Comparison of ENCODE assay signal across 20 mouse cellular contexts in genomic region chr8:126723259-126724122, GRCm38 (mm10).
DNase-seq lines count a peak whose midpoint lies in the region; ATAC-seq and TF ChIP-seq lines count a peak whose summit lies in the region.
"Had no signal": no experiment of that assay in that cellular context is flagged by ENCODE, and none has a peak within 500 bp of the region (broad histone marks: within the 10 kb centered on the region; RNA-seq: fewer than 3 reads in every experiment).

No protein-coding gene starts in this region.

- 81% methylated on average over 9 of the region's 9 CpGs for WGBS in heart, embryonic 10.5 days
- WGBS in intestine, postnatal 0 days: 43% methylated on average over 9 of the region's 9 CpGs
- 66% methylated on average over 9 of the region's 9 CpGs for WGBS in stomach, postnatal 0 days
- WGBS in hindbrain, embryonic 10.5 days: 89% methylated on average over 9 of the region's 9 CpGs

- H3K4me1 ChIP-seq in heart, embryonic 10.5 days: peaks cover 7% of the 10 kb centered on the region
- no peaks in the 10 kb centered on the region for H3K4me1 ChIP-seq in intestine, postnatal 0 days (replicated peaks; ENCODE audit: control insufficient read depth, insufficient read depth, low read length)
- H3K4me1 ChIP-seq in stomach, postnatal 0 days (replicated peaks; ENCODE audit: control insufficient read depth, insufficient read depth): no peaks in the 10 kb centered on the region
- peaks cover 12% of the 10 kb centered on the region for H3K4me1 ChIP-seq in hindbrain, embryonic 10.5 days (replicated peaks)
- H3K4me1 ChIP-seq: forebrain, embryonic 15.5 days had no signal

- H3K27ac ChIP-seq in heart, embryonic 10.5 days: no peak overlapping the region
- H3K27ac ChIP-seq in intestine, postnatal 0 days (ENCODE audit: low read depth, low read length): peak overlapping the region; percentile 74
- no peak overlapping the region for H3K27ac ChIP-seq in stomach, postnatal 0 days (replicated peaks)
- H3K27ac ChIP-seq in hindbrain, embryonic 10.5 days: no peak overlapping the region
- H3K27ac ChIP-seq: embryonic facial prominence, embryonic 15.5 days; forebrain, embryonic 15.5 days; hindbrain, embryonic 13.5 days; hindbrain, postnatal 0 days had no signal

- in situ Hi-C loops in Patski (cut with MboI; ENCODE audit: low pct_unique_long_range_greater_than_20kb): loop anchor here (25.0 kb wide), 1 partner anchor 461 kb away; no protein-coding TSS in a partner anchor

- no peak overlapping the region for H3K9ac ChIP-seq in intestine, postnatal 0 days (ENCODE audit: low read depth, low read length)
- no peak overlapping the region for H3K9ac ChIP-seq in stomach, postnatal 0 days (ENCODE audit: low read length)
- H3K9ac ChIP-seq: embryonic facial prominence, embryonic 15.5 days; forebrain, embryonic 15.5 days; hindbrain, embryonic 13.5 days had no signal

- no peak for TF ChIP-seq CTCF in Patski (IDR thresholded peaks at IDR 0.05)
- no peak for TF ChIP-seq CTCF in intestine, postnatal 0 days (IDR thresholded peaks at IDR 0.05; ENCODE audit: low read depth)
- no peak for TF ChIP-seq CTCF in stomach, postnatal 0 days (IDR thresholded peaks at IDR 0.05; ENCODE audit: low read depth)

- no peak overlapping the region for H3K4me3 ChIP-seq in heart, embryonic 10.5 days
- no peak overlapping the region for H3K4me3 ChIP-seq in intestine, postnatal 0 days (ENCODE audit: low read depth, low read length)
- no peak overlapping the region for H3K4me3 ChIP-seq in stomach, postnatal 0 days (ENCODE audit: low read depth, low read length)
- H3K4me3 ChIP-seq in hindbrain, embryonic 10.5 days: no peak overlapping the region
- H3K4me3 ChIP-seq: embryonic facial prominence, embryonic 15.5 days; erythroblast, embryonic 14.5 days; forebrain, embryonic 15.5 days; hindbrain, embryonic 13.5 days had no signal

- ATAC-seq in Patski: peak; percentile 7
- peak; percentile 87 for ATAC-seq in intestine, postnatal 0 days
- ATAC-seq in stomach, postnatal 0 days (ENCODE audit: low FRiP score, low TSS enrichment): peak; percentile 76
- ATAC-seq: forebrain, embryonic 15.5 days; hindbrain, postnatal 0 days had no signal

- CTCF ChIA-PET in Patski (lab: Charles Lee): no interaction called here

- TF ChIP-seq EP300 in stomach, postnatal 0 days (optimal IDR thresholded peaks at IDR 0.05): no peak

- H3K36me3 ChIP-seq in heart, embryonic 10.5 days: no peaks in the 10 kb centered on the region
- H3K36me3 ChIP-seq in intestine, postnatal 0 days (ENCODE audit: control insufficient read depth, insufficient read depth): no peaks in the 10 kb centered on the region
- no peaks in the 10 kb centered on the region for H3K36me3 ChIP-seq in stomach, postnatal 0 days (ENCODE audit: control insufficient read depth, insufficient read depth, low read length)
- no peaks in the 10 kb centered on the region for H3K36me3 ChIP-seq in hindbrain, embryonic 10.5 days
- H3K36me3 ChIP-seq: embryonic facial prominence, embryonic 15.5 days; forebrain, embryonic 15.5 days; hindbrain, embryonic 13.5 days had no signal

- peak; percentile 63 for DNase-seq in heart, embryonic 10.5 days (ENCODE audit: low spot score)
- no peak for DNase-seq in heart, adult 18-20 months
- no peak for DNase-seq in Patski (ENCODE audit: low read depth, low spot score)
- peak; percentile 50 for DNase-seq in stomach, postnatal 0 days (ENCODE audit: low spot score)
- no peak for DNase-seq in lung, adult 18-20 months
- DNase-seq in urinary bladder, postnatal 25 days (ENCODE audit: low spot score): no peak
- DNase-seq in hindbrain, embryonic 10.5 days (ENCODE audit: low spot score): no peak
- DNase-seq: adrenal gland, adult 2 months; adrenal gland, postnatal 25 days; cerebellum, adult 2 months; cerebellum, postnatal 10 days; heart, postnatal 10 days; heart, postnatal 4 days had no signal

- POLR2A ChIA-PET in Patski (lab: Charles Lee): interaction anchor here (1.0 kb wide), 1 partner anchor 11 kb away, joined by 3 read pairs; no protein-coding TSS in a partner anchor

- 0 out of 2 replicates have a peak, but pooled peaks cover 6% of the 10 kb centered on the region for H3K9me3 ChIP-seq in heart, embryonic 10.5 days
- no peaks in the 10 kb centered on the region for H3K9me3 ChIP-seq in intestine, postnatal 0 days (ENCODE audit: control insufficient read depth)
- H3K9me3 ChIP-seq in stomach, postnatal 0 days (ENCODE audit: control insufficient read depth, low read length): no peaks in the 10 kb centered on the region
- peaks cover 8% of the 10 kb centered on the region; the same call in 1 of the 2 replicates for H3K9me3 ChIP-seq in hindbrain, embryonic 10.5 days
- H3K9me3 ChIP-seq: embryonic facial prominence, embryonic 15.5 days; forebrain, embryonic 15.5 days; hindbrain, embryonic 13.5 days had no signal

- H3K27me3 ChIP-seq in heart, embryonic 10.5 days (ENCODE audit: insufficient read depth, poor library complexity, severe bottlenecking): no peaks in the 10 kb centered on the region
- no peaks in the 10 kb centered on the region for H3K27me3 ChIP-seq in Patski
- no peaks in the 10 kb centered on the region for H3K27me3 ChIP-seq in intestine, postnatal 0 days (replicated peaks; ENCODE audit: control insufficient read depth, insufficient read depth, low read length)
- H3K27me3 ChIP-seq in stomach, postnatal 0 days (ENCODE audit: control insufficient read depth, insufficient read depth, low read length): no peaks in the 10 kb centered on the region
- no peaks in the 10 kb centered on the region for H3K27me3 ChIP-seq in hindbrain, embryonic 10.5 days (ENCODE audit: insufficient read depth, poor library complexity, severe bottlenecking)
- H3K27me3 ChIP-seq: CH12.LX; embryonic facial prominence, embryonic 15.5 days; forebrain, embryonic 15.5 days; hindbrain, embryonic 13.5 days had no signal

- H3K4me2 ChIP-seq in intestine, postnatal 0 days (replicated peaks; ENCODE audit: low read depth): no peak overlapping the region
- H3K4me2 ChIP-seq in stomach, postnatal 0 days (replicated peaks; ENCODE audit: low read depth): no peak overlapping the region
- H3K4me2 ChIP-seq: embryonic facial prominence, embryonic 15.5 days; forebrain, embryonic 15.5 days; hindbrain, embryonic 13.5 days had no signal

Comparison
In these comparisons a context has a peak if more than half of its experiments do, and no peak if none do; other contexts are left out.
1. DNase-seq: peak in heart, embryonic 10.5 days (single experiment) and stomach, postnatal 0 days (single experiment); none in heart, adult 18-20 months (0 of 2), Patski (single experiment), lung, adult 18-20 months (0 of 2), urinary bladder, postnatal 25 days (single experiment) and hindbrain, embryonic 10.5 days (single experiment).
2. ATAC-seq: peak in every context shown above with its lines; median percentile 87 in intestine, postnatal 0 days; 76 in stomach, postnatal 0 days; 7 in Patski.